Mouse (Mus musculus) spleen, adult 2 months (tissue): ENCODE results near the gene Cdc20b.
A peak's percentile ranks its signal among the peaks of the same experiment; 100 is the strongest.

Experiments used
- CTCF ChIP-seq: fragments of 200-500 bp; IDR thresholded peaks from 2 replicates; pipeline ENCODE4 v1.5.1; 2011; ENCODE audit warnings: mild to moderate bottlenecking, inconsistent platforms; ENCODE audit not compliant: insufficient read depth, insufficient read length, insufficient replicate concordance; ENCODE audit errors: extremely low read depth
- POLR2A ChIP-seq: fragments of 200-500 bp; IDR thresholded peaks from 2 replicates; pipeline ENCODE4 v1.6.1; 2011; ENCODE audit warnings: low read depth, low read length, inconsistent platforms

DNA sequence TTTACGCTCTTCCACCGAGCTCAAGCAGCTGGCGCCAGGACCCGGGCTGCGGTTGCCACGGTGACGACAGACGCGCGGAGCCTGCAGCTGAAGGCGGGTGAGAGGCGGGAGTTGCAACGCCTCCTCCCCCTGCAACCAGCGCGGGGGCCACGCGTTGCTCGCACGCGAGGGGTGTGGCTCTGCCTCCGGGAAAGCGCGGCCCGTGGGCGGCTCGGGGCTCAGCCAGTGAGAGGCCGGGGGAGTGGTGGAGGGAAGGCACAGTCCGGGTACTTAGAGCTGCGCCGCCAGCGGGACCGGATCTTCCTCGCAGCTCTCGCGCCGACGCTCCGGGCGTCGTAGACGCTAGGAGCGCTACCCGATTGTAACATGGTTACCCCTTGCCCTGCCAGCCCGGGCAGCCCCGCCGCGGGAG lies 47.4 kb upstream of the Cdc20b start, which contains the start of gene Ccno:
- TF ChIP-seq POLR2A, result peak; percentile 43
- TF ChIP-seq CTCF, result no peak
